Mouse (Mus musculus) embryo, embryonic 11.5 days (tissue): ENCODE results near the gene Lrrc17.
A peak's percentile ranks its signal among the peaks of the same experiment; 100 is the strongest.

Experiments used
- DNase-seq: peaks from one replicate; pipeline ENCODE4 v3.0.0-alpha.2; 2012; ENCODE audit warnings: low read depth, low spot score

The Lrrc17 gene

DNA sequence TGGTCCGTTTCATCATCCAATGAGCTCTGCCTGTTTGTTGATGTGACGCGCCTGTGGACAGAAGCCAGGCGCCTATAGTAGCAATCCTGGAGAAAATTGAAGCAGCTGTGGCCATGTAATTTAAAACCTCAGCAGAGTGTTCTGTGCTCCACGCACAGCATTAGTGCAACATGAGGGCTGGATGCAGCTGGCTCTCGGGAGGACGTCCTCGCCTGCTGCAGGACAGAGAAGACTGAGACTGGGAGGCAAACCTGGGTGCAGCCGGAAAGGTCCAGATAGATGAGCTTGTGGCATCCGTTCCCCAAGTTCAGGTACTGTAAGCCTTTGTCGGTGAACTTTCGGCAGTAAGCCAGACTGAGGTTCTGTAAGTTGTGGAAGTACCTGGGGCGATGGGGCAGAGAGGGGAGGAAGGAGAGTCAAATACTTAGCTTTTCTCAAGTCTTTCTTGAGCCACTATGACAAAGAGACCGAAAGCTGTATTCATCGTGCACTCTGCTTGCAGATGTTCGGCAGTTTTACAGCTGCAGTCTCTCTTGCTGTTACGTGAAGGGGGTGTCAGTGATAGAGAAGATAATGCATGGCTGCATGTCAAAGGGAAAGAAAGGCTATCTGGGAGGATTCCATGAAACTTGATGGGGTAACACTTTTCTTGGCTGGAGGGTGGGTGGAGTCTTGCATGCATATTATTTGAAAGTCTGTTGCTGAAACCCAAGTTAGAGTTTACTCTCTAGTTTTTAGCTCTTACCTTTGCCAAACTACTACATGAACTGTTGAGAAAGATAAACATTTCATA, at the start of gene Lrrc17:
Lrrc17 (plus strand) TSS at position 151 of the 793 bp plus-strand sequence.
- peak; percentile 56 for DNase-seq

- DNase-seq = no peak
Observed at GRCm38 (mm10) chr5:21494781-21495180, 48.6 kb upstream of the Lrrc17 start.

DNA sequence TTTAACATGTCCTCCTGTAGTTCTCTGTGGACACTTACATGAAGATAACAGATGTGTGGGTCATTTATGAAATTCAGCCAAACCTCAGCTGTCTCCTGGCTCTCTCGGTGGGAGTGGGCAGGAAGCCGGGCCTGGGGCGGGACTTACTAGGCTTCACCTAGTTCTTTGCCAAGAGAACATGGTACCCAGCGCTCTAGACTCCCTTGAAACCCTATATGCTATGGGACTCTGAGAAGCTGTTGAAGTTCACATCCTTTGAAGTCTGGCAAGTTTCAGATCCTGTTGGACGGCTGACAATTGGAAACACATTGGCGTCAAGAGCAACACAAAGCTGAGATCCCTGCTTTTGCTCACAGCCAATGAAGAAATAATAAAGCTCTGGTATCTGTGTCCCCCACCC, 47.0 kb upstream of the Lrrc17 start:
- DNase-seq = no peak

GRCm38 (mm10) chr5:21496881-21497280, 46.5 kb upstream of the Lrrc17 start:
- DNase-seq = no peak

GRCm38 (mm10) chr5:21498490-21498889, 44.9 kb upstream of the Lrrc17 start:
- no peak for DNase-seq

- DNase-seq = no peak
Observed at GRCm38 (mm10) chr5:21498925-21499324, 44.4 kb upstream of the Lrrc17 start.

- DNase-seq = no peak
Observed at GRCm38 (mm10) chr5:21500133-21500532, 43.2 kb upstream of the Lrrc17 start.

GRCm38 (mm10) chr5:21500941-21501340, 42.4 kb upstream of the Lrrc17 start:
- no peak for DNase-seq

DNA sequence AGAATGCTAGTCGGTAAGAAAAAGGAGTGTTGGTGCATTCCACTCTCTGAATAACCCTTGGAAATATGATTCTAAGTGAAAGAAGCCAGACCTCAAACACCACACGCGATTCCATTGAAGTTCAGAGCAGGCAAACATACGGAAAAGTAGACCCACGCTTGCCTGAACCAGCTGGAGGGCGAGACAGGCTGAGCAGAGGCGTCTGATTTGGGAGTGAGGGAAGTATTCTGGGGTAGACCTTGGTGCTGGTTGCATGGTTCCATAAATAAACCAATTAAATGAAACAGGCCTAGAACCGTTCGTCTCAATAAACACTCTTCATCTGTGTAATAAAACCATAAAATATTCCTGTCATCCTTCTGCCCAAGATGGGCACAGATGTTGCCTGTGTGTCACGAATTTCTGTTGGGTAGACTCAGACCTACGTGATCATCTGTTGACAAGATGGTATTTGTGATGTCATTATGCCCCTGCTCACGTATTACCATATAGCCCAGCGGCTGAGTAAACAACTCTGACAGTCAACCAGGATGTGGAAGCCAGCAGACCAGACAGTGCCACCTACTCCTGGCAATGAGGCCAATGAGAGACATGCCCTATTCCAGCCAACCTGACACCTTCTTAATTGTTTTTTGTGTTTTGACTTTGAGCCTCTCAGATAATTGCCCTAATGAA, 40.3 kb upstream of the Lrrc17 start:
- no peak for DNase-seq

DNA sequence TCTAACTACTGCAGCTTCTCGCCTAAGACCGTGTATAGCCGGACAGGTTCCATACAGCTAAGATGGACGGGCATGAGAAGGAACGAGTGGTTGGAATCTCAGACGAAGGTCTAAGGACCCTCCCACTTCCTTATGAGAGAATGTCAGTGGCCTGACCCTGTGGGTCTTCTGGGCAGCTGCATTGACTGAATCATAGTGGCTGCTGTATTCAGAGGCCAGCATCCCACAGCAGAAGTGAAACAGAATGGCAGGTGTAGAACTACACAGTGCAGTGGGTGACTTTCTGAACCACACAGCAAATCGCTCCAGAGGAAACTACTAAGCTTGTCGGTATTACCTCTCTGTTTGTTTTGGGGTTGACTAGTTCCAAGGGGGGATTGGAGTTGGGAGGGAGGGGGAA, 38.2 kb upstream of the Lrrc17 start:
- DNase-seq = no peak

- no peak for DNase-seq
Observed at GRCm38 (mm10) chr5:21506887-21507286, 36.5 kb upstream of the Lrrc17 start.

DNA sequence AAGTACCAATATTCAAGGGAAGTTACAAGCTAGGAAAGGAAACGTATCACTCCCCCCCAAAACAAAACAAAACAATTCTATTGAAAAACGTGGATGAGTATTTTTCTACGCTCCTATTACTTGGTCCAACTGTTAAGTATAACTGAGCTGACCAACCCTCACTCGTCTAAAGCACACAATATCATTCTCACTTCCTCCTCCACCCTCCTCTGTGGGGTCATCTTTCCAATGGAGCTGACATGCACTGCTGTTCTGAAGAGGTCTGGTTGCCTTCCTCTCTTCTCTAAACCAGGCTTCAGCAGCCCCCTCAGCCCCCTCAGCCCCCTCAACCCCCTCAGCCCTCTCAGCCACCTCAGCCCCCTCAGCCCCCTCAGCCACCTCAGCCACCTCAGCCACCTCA, 33.6 kb upstream of the Lrrc17 start:
- DNase-seq = no peak

GRCm38 (mm10) chr5:21513363-21513762, 30.0 kb upstream of the Lrrc17 start:
- no peak for DNase-seq

GRCm38 (mm10) chr5:21517562-21517961, 25.8 kb upstream of the Lrrc17 start:
- DNase-seq = no peak

DNA sequence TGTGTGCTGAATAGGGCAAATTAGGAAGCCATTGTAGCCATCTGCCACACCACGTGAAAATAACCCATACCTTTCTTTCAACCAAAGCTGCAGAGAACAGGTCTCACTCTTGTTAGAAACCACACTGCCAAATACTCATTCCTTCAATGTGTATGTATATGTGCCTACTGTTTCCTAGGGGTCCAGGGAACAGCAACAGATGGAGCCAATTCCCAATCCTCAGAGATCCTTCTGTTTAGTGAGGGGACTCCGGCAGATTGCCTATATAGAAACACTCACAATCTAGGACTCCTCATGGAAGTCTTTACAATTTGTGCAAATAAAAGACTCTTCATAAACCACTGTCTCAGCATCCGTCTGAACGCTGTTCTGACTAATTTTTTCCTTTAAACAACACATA, 25.2 kb upstream of the Lrrc17 start:
- DNase-seq = no peak

- DNase-seq = no peak
Observed at GRCm38 (mm10) chr5:21519166-21519565, 24.2 kb upstream of the Lrrc17 start.

DNA sequence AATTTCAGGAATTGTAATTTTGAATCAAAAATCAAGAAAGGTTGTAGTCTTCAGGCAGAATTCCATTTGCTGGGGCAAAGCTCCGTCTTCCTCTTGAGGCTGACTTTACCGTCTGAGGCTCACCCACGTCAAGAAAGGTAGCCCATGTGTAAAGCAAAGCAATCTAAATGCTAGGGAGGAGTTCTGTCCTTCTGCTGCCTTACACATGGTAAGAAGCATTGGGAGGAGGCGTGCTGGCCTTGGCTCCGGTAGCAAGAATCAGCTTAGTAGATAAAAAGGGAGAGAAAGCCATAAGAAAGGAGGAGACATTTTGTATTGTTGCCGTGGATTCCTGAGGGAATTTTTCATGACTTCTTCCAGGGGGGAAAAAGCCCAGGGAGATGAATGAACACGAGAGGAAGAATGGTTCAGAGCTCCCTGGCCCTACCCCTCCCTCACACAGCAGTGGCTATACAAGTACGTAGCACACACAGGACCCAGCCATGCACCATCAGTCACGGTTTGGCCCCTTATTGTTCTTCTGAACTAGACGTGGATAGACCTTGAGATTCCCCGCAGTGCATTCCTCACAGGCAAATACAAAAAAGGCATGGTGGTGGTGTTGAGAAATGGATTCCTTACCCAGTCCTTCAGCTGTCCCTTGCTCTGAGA, 16.4 kb upstream of the Lrrc17 start:
- no peak for DNase-seq

- no peak for DNase-seq
Observed at GRCm38 (mm10) chr5:21527488-21527911, 15.9 kb upstream of the Lrrc17 start.

GRCm38 (mm10) chr5:21528068-21528842, 15.1 kb upstream of the Lrrc17 start:
- DNase-seq = no peak

GRCm38 (mm10) chr5:21529110-21529720, 14.1 kb upstream of the Lrrc17 start:
- no peak for DNase-seq

GRCm38 (mm10) chr5:21532126-21532525, 11.2 kb upstream of the Lrrc17 start:
- DNase-seq = no peak
